Mouse (Mus musculus) urinary bladder, postnatal 10 days (tissue): ENCODE results near the gene Scgb1b11.
"Not testable (repeated sequence)": the region's sequence is repeated elsewhere in the genome, so short reads cannot be mapped to it uniquely, and the experiment has no call there.

ENCODE experiments used
- DNase-seq: peaks from one replicate; pipeline ENCODE4 v3.0.0; 2022; ENCODE audit warnings: low spot score

Gene Scgb1b11

DNA sequence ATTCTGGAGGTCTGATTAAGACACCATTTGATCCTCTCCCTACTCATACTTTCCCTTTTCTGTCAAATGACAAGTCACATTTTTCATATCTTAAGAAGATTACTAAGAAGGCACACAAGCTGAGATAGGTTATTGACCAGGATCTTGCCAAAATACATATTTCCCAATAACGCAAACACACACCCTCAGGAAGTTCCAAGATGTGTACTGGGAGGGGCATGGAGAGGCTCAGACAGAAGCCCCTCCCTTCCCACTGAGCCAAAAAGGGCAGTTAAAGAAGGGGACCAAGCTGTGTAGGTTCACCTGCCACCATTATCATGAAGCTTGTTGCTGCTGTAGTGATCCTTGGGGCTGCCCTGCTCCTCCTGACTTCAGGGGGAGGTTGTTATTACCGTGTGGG lies at the start of gene Scgb1b11:
TSS of gene Scgb1b11 (plus strand) at position 301 of the 400 bp plus-strand sequence.
- not testable (repeated sequence) for DNase-seq

DNA sequence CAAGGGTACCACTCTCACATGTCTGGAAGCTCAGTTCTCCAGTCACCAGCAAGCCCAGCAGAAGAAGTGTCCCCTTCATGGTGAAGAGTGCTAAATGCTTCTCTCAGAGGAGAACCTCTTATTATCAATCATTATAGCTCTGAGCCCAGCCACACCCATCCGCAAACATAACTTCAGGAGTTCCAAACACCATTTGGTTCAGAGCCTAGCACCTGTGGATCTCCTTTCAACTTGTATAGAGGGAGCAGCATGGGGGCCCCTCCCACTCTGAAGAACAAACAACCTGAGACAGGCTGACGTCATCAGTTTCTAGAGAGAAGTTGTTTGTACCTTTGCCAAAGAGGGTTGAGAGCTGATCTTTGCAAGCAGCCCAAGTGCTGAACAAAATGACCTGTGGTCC lies 11.6 kb upstream of the Scgb1b11 start, which contains the start of gene Scgb2b11:
TSS of gene Scgb2b11 (minus strand) at position 101 of the 400 bp plus-strand sequence.
- DNase-seq, result not testable (repeated sequence)
